Mouse (Mus musculus) C2C12 (cell line): ENCODE results near the gene Mcoln2. TPM values are rescaled to one million over a fixed set of nuclear protein-coding genes. Genes with fewer than 3 reads are reported as not detected.

Source experiments
- H3K27me3 ChIP-seq: one replicate; pipeline ENCODE4 v1.6.1; 2011; ENCODE audit not compliant: control insufficient read depth, insufficient read depth, insufficient read length
- H3K36me3 ChIP-seq: one replicate; pipeline ENCODE4 v1.6.1; 2011; ENCODE audit not compliant: control insufficient read depth, insufficient read depth
- H3K4me3 ChIP-seq: one replicate; pipeline ENCODE4 v1.5.1; 2011; ENCODE audit warnings: mild to moderate bottlenecking, control low read depth; ENCODE audit not compliant: poor library complexity, insufficient read depth, severe bottlenecking
- H3K79me2 ChIP-seq: one replicate; pipeline ENCODE4 v1.6.1; 2011; ENCODE audit not compliant: control insufficient read depth, insufficient read depth
- H3K79me3 ChIP-seq: one replicate; pipeline ENCODE4 v1.6.1; 2011; ENCODE audit warnings: low read depth, control low read depth
- H3ac ChIP-seq: one replicate; pipeline ENCODE3; 2011; ENCODE audit warnings: low read depth; ENCODE audit not compliant: control insufficient read depth, insufficient read length
- CEBPB ChIP-seq: IDR thresholded peaks from one replicate; pipeline ENCODE4 v1.6.1; 2011; ENCODE audit warnings: low read depth, mild to moderate bottlenecking, control low read depth, moderate library complexity
- CTCF ChIP-seq: IDR thresholded peaks from one replicate; pipeline ENCODE4 v1.5.1; 2011; ENCODE audit not compliant: control insufficient read depth, insufficient read depth, insufficient read length
- FOSL1 ChIP-seq: IDR thresholded peaks from one replicate; pipeline ENCODE4 v1.8.0; 2011; ENCODE audit warnings: mild to moderate bottlenecking, low read length; ENCODE audit not compliant: poor library complexity, insufficient read depth, severe bottlenecking
- MAX ChIP-seq: IDR thresholded peaks from one replicate; pipeline ENCODE4 v1.6.1; 2011; ENCODE audit warnings: mild to moderate bottlenecking, control low read depth
- MYOD1 ChIP-seq: IDR thresholded peaks from one replicate; pipeline ENCODE4 v1.6.1; 2011; ENCODE audit warnings: low read depth; ENCODE audit not compliant: control insufficient read depth, insufficient read length
- MYOG ChIP-seq: IDR thresholded peaks from one replicate; pipeline ENCODE4 v1.6.1; 2011; ENCODE audit not compliant: control insufficient read depth, insufficient read length; ENCODE audit errors: extremely low read depth
- USF1 ChIP-seq: IDR thresholded peaks from one replicate; pipeline ENCODE4 v1.6.1; 2011; ENCODE audit warnings: low read depth, mild to moderate bottlenecking, control low read depth, moderate library complexity
- polyA plus RNA-seq: library from polyadenylated mRNA; unstranded; fragments of >200 nt; fragmentation: generic; extraction: Trizol; gene quantifications from one replicate; pipeline ENCODE4 v1.2.1, GENCODE M21; 2012; ENCODE audit warnings: missing spikeins

Gene Mcoln2
- polyA plus RNA-seq, 1 experiment = 0.01 TPM

DNA sequence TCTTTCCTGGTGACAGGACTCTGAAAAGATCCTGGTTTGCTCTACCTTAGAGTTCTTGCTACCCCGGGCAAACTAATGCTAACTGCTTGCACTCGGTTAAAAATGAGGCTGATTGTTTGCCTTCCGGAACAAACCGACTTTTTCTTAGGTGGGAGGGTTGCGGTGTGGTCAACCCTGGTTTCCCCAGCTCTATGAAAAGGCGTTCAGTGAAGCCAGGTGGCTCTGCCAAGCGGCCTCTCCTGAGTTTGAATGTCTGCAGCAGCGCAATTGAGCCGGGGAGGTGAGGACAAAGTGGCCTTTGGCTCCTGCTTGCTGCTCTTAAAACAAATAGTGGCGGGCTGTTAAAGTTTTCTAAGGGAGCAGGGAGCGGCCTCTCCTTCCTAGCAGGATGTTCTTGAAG is 927 bp downstream of the Mcoln2 start:
- Histone ChIP-seq H3ac (no peak overlapping the region), H3K4me3 (no peak overlapping the region), H3K36me3 (no peaks in the 10 kb centered on the region), H3K79me2 (no peaks in the 10 kb centered on the region), H3K27me3 (no peaks in the 10 kb centered on the region), H3K79me3 (no peaks in the 10 kb centered on the region)
- TF ChIP-seq CEBPB = no peak
- no peak for TF ChIP-seq FOSL1
- TF ChIP-seq MYOG = no peak
- TF ChIP-seq CTCF = no peak
- TF ChIP-seq MAX = no peak
- no peak for TF ChIP-seq USF1
- TF ChIP-seq MYOD1 = no peak

DNA sequence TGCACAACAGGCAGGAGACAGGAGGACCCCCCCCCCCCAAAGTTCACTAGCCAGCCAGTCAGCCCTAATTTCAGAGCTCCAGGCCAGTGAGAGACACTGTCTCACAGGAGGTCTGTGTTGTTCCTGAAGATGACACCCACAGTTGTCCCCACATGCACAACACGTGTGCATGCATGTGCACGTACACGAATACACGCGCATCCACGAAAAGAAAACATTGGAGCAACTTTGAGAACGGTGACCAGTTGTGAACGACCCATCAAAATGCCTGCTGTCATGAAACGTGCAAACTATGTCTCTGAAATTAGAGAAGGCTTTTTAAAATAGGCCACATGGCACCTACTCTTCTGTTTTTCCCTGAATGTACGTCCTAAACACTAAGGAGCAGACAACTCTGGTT is 1.7 kb downstream of the Mcoln2 start:
- H3ac ChIP-seq = no peak overlapping the region
- no peaks in the 10 kb centered on the region for H3K36me3 ChIP-seq
- H3K79me2 ChIP-seq = no peaks in the 10 kb centered on the region
- TF ChIP-seq MYOG = no peak
- no peaks in the 10 kb centered on the region for H3K27me3 ChIP-seq
- no peaks in the 10 kb centered on the region for H3K79me3 ChIP-seq
- no peak overlapping the region for H3K4me3 ChIP-seq

DNA sequence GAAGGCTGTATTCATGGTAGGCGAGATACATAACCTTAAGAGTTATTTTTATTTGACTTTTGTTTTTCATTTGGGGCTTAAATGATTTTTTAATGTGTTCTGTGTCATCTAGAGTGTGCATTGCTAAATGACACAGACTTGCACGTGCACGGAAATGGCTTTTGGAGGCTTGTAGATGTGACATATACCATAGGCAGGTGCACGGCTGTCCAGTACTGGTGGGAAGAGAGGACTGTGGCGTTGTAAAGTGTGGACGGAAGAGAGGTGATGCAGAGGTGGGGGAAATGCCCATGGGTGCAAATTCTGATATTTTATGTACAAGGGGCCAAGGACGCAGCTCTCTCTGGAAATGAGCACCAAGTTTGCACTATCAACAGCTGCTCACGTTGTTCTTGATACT is 2.1 kb downstream of the Mcoln2 start:
- no peak overlapping the region for H3K4me3 ChIP-seq
- H3K36me3 ChIP-seq = no peaks in the 10 kb centered on the region
- H3K79me3 ChIP-seq = no peaks in the 10 kb centered on the region
- no peaks in the 10 kb centered on the region for H3K27me3 ChIP-seq
- TF ChIP-seq MYOG (no peak), FOSL1 (no peak), CTCF (no peak), CEBPB (no peak), USF1 (no peak)
- no peaks in the 10 kb centered on the region for H3K79me2 ChIP-seq
- H3ac ChIP-seq = no peak overlapping the region

DNA sequence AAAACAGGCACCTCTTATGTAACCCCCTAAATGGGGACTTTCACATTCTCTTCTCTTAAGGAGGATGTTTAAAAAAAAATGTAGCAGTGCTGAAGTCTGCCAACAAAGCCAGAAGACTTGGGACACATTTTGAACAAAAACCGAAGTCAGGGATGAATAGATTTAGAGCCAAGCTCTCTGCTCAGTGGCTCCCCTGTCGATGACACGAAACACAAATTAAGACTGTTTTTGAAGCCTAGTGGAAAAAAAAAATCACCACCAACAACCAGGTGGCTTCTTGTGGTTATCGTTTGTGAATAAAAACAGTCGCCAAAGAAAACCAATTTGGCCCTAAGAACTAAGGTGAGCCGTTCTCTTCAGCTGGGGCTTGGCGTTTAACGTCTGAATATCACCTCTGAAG is 2.7 kb downstream of the Mcoln2 start:
- Histone ChIP-seq H3K36me3 (no peaks in the 10 kb centered on the region), H3ac (no peak overlapping the region), H3K27me3 (no peaks in the 10 kb centered on the region), H3K79me3 (no peaks in the 10 kb centered on the region), H3K79me2 (no peaks in the 10 kb centered on the region), H3K4me3 (no peak overlapping the region)
- TF ChIP-seq USF1 (no peak), MAX (no peak), CEBPB (no peak), FOSL1 (no peak), MYOG (no peak), MYOD1 (no peak), CTCF (no peak)

DNA sequence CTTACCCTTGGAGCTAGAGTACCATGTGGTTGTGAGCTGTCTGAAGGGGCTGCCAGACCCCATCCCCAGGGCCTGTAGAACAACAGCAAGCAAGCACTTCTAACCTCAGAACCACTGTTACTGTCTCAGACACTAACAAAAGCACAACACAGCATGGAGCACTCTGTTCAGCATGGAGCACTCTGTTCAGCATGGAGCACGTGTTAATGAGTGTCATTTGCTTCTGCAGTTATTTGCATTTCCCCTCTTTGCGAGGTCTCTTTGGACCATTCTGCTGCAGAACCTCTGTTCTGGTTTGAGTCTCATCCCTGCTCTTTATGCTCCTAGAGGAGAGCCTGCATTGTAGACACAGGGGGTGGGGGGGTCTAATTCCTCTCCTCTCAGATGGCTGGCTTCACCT is 3.3 kb downstream of the Mcoln2 start:
- TF ChIP-seq MYOD1 = no peak
- TF ChIP-seq FOSL1 = no peak
- no peak for TF ChIP-seq CEBPB
- no peak for TF ChIP-seq MAX
- no peak for TF ChIP-seq USF1
- TF ChIP-seq CTCF = no peak
- TF ChIP-seq MYOG = no peak
- H3K79me3 ChIP-seq = no peaks in the 10 kb centered on the region
- H3K36me3 ChIP-seq = no peaks in the 10 kb centered on the region
- no peaks in the 10 kb centered on the region for H3K79me2 ChIP-seq
- no peak overlapping the region for H3K4me3 ChIP-seq
- H3ac ChIP-seq = no peak overlapping the region
- H3K27me3 ChIP-seq = no peaks in the 10 kb centered on the region

- Histone ChIP-seq H3K36me3 (no peaks in the 10 kb centered on the region), H3K27me3 (no peaks in the 10 kb centered on the region), H3ac (no peak overlapping the region), H3K79me2 (no peaks in the 10 kb centered on the region), H3K79me3 (no peaks in the 10 kb centered on the region), H3K4me3 (no peak overlapping the region)
- TF ChIP-seq MYOD1 (no peak), CEBPB (peak; percentile 25), MYOG (no peak)
Observed at GRCm38 (mm10) chr3:146153862-146154611, 4.4 kb downstream of the Mcoln2 start.
